Mouse (Mus musculus) ovary, postnatal 14 days (tissue): Measurements from ENCODE around the gene Dppa2.
"Not testable (repeated sequence)": the region's sequence is repeated elsewhere in the genome, so short reads cannot be mapped to it uniquely, and the experiment has no call there.

Source experiments
- DNase-seq: peaks from one replicate; pipeline ENCODE4 v3.0.0; 2022; ENCODE audit warnings: low spot score

Gene Dppa2

DNA sequence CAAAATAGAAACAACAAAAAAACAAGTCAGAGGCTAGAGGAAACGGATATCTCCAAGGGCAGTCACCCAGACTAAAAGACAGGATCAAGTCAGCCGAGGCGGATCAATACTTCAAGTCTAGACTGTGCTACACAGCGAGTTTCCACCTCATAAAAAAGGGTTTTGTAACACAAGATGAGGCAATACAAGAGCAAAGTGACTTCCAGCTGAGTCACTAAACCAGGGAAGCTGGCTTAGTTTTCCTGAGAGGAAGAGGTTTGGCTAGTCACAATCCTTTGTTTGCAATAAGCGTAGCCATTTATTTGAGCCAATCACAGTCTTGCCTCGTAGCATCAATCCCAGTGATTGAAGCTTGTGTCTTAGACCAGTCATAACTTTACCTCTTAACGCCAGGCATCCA is at the start of gene Dppa2:
TSS of gene Dppa2 (plus strand) at position 400 of the 400 bp plus-strand sequence.
- DNase-seq, result no peak

- no peak for DNase-seq
Measured at GRCm38 (mm10) chr16:48254584-48254983, 49.1 kb upstream of the Dppa2 start.

DNA sequence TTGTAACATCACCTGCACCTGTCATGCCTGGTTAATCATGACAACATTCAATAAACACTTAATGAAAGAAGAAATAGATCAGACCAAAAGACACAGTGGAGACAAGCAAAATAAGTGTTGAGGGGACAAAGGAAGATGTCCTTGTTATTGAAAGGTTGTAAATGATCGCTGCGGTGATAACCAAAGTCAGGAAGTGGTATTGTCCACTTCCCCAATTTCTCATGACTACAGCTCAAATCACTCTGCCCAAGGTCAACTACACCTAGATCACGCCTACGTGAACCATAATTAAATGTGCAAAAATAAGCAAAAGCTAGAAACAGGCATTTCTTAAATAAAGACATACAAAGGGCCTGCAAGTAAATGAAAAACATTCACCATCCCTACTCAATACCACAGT is 44.2 kb upstream of the Dppa2 start:
- DNase-seq, result no peak

- no peak for DNase-seq
Measured at GRCm38 (mm10) chr16:48262901-48263300, 40.8 kb upstream of the Dppa2 start.

DNA sequence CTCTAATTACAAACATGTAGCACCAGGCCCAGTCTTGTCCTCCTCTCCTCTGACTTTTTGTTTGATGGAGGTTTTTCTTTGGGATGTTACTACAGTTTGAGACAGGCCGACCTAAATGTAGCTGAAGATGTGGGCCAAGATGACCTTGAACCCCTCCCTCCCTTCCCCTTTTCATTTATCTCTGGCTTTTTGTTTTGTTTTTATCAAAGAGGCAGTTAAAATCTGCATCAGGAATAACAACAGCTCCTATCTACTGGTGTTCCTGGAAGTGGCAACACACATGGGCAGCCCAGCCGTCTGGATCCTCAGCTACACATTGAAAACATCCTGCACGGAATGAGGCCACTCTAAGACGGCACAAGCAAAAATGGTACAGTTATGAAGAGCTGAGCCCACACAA is 37.9 kb upstream of the Dppa2 start:
- no peak for DNase-seq

DNA sequence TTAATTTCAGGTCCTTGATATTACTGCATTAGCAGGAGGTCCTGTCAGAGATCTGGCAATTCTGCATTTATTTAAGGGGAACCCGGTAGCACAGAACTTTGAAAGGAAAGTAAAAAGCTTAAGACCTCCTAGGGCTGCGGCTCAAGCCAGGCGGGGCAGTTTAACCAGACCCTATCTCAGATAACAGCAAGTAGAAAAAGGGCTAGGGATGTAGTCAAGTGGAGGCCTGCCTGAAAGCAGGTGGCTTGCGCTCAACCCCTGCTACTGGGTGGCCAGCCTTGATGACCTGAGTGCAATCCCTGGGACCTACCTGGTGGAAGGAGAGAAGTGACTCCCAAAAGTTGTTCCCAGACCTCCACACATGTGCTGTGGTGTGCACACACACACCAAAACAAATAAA is 26.8 kb upstream of the Dppa2 start:
- no peak for DNase-seq

- DNase-seq, result no peak
Measured at GRCm38 (mm10) chr16:48280883-48281282, 22.8 kb upstream of the Dppa2 start.

DNA sequence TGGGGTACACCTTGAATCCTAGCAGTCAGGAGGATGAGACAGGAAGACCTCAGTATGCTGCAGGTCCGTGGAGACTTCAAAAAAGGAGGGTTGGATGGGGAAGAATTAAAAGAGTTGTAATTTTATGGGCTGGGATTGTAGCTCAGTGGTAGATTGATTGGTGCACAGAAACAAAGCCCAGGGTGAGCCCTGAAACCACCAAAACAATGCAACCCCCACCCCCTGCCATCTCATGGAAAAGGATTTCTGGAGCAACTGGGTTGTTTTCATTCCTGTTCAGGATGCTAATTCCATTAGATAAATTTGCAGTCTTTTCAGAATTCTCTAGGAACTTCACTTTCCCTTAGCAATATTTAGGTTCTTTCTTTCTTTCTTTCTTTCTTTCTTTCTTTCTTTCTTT is 20.9 kb upstream of the Dppa2 start:
- no peak for DNase-seq

DNA sequence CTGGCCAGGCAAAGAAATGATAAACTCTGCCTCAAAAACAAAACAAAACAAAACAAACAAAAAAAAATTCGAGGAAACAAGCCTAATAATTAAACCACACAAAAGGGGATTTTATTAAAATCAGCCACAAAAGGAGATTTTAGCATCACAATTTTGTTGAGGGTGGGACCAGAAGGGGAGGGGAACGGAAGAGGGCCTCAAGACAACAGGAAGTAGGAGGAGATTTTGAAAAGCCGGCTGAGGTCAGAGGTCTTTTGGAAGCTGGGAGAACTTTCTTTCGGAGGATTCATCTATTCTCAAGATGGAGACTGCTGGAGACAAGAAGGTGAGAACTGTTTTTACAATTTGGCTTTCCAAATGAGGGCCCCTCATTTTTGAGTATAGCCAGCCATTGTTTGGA is 20.2 kb upstream of the Dppa2 start, which contains the start of gene Dppa4:
TSS of gene Dppa4 (plus strand) at position 217 of the 400 bp plus-strand sequence.
- no peak for DNase-seq

DNA sequence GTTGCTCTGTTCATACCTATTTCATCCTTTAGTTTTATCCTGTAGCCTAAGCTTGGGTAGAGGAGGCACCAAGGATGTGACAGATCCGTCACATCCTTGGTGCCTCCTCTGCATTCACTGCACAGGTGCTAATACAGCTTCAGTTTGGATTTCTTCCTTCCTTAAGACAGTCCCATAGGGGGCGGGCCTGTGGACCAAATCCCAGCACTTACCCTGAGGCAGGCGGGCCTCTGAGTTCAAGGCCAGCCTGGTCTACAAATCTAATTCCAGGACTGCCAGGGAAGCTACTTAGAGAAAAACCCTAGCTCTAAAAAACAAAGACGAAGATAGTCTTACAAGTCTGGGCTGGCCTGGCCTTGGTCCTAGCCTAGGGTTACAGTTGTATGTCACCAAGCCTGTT is 18.2 kb upstream of the Dppa2 start:
- no peak for DNase-seq

DNA sequence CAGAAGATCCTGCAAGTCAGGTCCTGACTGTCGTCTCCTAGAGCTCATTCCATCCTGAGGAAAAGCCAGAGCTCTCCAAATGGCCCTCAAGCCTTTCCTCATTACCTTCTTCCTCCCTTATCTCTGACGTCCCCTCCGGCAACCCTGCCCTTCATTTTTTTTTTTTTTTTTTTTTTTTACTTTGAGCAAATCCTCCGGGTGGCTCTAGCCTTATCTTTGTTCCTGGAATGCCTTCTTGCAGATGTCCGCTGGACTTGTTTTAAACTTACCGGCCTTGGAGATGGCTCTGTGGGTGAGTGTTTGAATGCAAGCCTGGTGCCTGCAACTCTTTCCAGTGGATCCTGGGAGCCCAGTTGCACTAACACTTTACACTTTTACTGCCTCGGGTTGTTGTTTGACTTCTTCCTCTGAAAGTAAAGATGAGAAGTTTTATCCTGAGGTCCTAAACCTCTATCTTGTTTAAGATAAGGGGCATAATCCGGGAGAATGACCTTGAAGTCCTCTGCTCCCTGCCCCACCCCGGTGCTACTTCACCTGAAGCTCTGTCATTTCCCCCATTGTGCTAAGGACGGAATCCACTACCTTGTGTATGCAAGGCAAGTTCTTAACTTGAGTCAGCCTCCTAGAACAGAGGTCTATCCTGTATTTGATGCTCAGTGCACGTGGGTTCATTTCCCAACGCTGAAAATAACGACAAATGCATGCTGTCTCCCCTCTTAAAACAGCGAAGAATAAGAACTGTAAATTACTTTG is 6.1 kb upstream of the Dppa2 start:
- no peak for DNase-seq

DNA sequence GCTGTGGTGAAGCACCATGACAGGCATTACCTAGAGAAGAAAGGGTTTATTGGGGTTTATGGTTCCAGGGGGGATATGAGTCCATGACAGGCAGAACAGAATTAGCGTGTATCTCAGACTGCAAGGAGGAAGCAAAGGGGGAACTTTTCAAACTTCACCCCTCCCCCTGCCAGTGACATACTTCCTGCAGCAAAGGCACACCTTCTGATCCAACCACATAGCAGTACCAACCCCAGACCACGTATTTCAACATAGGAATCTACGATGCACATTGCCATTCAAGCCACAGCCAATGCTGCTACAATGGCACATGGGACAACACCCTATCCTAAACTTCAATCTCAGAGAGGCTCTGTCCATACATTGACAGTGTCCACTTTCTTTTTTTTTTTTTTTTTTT is 3.8 kb upstream of the Dppa2 start:
- no peak for DNase-seq

DNA sequence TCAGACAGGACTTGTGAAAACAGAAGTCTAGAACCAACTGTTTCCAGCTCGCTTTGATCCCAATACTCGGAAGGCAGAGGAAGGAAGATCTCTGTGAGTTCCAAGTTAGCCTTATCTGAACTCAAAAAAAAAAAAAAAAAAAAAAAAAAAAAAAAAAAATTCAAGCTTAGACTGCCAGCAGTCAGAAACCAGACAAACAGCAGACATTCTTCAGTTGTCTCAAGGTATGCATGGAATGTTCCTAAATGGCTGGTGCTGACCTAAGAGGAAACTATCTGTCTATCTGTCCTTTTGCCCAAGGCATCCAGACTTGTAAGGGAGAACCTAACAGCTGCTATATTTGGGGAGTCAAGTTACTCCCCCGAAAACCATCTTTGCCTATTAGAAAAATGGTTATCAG is 275 bp downstream of the Dppa2 start:
- DNase-seq, result no peak

GRCm38 (mm10) chr16:48308916-48309315 is 5.2 kb downstream of the Dppa2 start:
- DNase-seq, result not testable (repeated sequence)

GRCm38 (mm10) chr16:48309912-48310630 is 6.4 kb downstream of the Dppa2 start:
- no peak for DNase-seq

DNA sequence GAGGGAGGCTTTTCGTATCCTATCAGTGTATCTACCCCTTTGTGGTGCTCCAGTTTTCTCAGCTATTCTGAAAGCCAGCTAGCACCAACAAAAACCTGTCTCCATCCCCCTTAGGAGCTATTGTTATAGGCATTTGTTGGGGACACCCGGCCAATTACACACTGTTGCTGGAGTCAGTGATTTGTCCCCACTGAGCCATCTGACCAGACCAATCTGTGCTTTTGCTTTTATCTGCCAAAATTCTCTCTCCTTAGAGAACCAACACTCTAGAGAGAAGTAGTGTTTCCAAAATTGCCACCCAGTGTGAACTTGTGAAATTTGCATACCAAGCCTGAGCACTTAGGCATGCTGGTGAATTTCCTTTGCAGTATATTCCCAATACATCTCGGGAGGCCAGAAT is 11.6 kb downstream of the Dppa2 start:
- no peak for DNase-seq

DNA sequence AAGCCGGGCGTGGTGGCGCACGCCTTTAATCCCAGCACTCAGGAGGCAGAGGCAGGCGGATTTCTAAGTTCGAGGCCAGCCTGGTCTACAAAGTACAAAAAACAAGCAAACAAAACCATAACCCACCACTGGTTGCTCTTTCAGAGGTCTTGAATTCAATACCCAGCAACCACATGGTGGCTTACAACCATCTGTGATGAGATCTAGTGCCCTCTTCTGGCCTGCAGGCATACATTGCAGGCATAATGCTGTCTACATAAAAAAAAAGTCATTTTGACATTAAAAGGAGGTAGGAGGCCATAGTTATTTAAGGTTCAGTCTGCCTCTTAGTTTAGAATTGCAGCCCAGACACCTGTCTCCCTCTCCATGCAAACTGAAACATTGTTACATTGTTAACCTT is 17.1 kb downstream of the Dppa2 start:
- no peak for DNase-seq

DNA sequence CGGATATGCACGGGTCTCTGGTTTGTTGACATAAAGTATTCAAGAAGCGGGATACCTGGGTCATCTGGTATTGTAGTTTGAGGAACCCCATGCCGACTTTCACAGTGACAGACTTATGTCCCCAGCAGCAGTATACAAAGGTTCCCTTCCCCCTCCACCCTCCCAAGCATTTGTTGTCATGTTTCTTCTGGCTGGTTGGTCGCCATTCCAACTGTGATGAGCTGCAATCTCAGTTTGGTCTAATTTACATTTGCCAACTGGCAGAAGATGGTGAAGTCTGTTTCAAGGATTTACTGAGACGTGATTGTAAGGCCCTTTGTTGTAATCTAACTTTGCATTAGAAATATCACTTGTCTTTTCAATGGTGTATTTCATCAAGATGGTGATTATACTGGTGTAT is 19.4 kb downstream of the Dppa2 start:
- DNase-seq, result no peak

DNA sequence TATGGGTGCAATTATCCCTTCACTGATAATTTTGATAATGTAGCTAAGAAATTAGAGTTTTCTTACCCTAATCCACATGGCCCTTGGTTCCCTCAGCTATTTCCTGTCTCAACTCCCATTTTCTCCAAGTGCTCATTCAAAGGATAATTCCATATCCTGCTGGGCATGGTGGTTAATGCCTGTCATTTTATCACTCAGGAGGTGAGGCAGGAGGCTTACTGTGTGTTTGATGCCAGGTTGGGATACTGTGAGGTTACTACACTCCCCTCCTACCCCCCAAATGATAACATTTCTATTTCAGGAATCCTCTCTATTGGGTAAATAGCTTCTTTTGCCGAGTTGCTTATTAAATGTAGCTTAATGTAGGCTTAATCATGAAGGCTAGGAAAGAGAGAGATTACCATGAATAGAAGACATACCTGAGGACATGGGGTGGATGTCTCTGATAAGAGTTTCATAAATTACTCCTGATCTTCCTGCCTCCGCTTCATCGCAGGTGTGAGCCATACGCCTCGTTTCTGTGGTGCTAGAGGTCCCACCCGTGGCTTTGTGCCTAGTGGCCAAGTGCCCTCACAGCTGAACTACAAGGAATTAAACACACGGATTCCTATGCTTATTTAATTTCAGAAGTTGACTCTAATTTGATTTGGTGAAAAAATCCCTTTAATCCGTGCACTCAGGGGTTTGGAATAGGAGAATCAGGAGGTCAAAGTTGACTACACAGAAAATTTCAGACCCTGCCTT is 20.1 kb downstream of the Dppa2 start:
- DNase-seq, result no peak

- DNase-seq, result no peak
Measured at GRCm38 (mm10) chr16:48326903-48327302, 23.2 kb downstream of the Dppa2 start.

- DNase-seq, result no peak
Measured at GRCm38 (mm10) chr16:48328420-48328819, 24.7 kb downstream of the Dppa2 start.

GRCm38 (mm10) chr16:48331822-48332221 is 28.1 kb downstream of the Dppa2 start:
- no peak for DNase-seq

DNA sequence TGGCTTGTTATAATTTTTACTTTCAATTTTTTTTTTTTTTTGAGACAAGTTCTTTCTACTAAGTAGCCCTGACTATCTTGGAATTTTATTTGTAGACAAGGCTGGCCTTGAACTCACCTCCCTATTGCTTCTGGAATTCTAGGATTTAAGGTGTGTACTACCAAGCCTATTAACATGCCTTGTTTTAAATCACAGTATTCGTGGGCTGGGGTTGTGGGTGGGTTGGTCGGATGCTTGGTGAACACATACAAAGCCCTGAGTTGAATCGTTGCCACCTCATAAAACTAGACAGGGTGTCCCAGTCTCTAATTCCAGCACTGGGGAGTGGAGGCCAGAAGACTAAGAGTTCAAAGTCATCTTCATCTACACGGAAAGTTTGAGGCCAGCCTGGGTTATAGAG is 31.6 kb downstream of the Dppa2 start:
- DNase-seq, result no peak
